Mouse (Mus musculus) heart, adult 2 months (tissue): ENCODE measurements around the gene Agpat3.

Source experiments
- CTCF ChIP-seq: fragments of 200-600 bp; IDR thresholded peaks from 2 replicates; pipeline ENCODE4 v1.8.1; 2022; ENCODE audit warnings: antibody characterized with exemption, mild to moderate bottlenecking, moderate library complexity
- POLR2A ChIP-seq: fragments of 200-500 bp; IDR thresholded peaks from 2 replicates; pipeline ENCODE4 v1.6.1; 2011; ENCODE audit warnings: mild to moderate bottlenecking, low read depth, low read length, control low read depth; ENCODE audit not compliant: insufficient read depth

GRCm38 (mm10) chr10:78366851-78367312, 14.6 kb upstream of the Agpat3 start:
- TF ChIP-seq CTCF (no peak), POLR2A (no peak)
